ENCODE assay signal across 27 mouse cellular contexts in the genomic region with DNA sequence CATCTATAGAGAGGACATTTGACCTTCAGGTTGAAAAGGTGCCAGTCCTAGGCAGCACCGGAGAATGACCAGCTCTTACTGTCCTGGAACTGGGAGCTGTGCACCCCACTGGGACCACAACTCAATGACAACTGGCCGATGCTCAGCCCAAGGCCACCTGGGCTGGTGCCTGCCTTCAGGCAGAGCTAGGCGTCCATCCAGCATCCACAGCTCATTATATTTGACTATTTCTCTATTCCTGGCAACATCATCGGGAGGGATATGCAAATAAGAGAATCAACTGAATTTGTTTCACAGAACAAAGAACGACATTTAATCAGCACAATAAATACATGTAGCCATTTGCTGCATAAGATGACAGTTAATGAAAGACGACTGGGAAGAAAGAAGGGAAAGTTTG.
DNase-seq lines count a peak whose midpoint lies in the region; ATAC-seq lines count a peak whose summit lies in the region.
"Had no signal": no experiment of that assay in that cellular context is flagged by ENCODE, and none has a peak within 500 bp of the region (broad histone marks: within the 10 kb centered on the region; RNA-seq: fewer than 3 reads in every experiment).

No protein-coding gene starts in this region.

- no peak overlapping the region for H3K4me2 ChIP-seq in forebrain, embryonic 13.5 days
- no peak overlapping the region for H3K4me2 ChIP-seq in forebrain, embryonic 11.5 days (ENCODE audit: low read depth, low read length, severe bottlenecking)
- H3K4me2 ChIP-seq: heart, embryonic 11.5 days; hindbrain, embryonic 15.5 days; kidney, embryonic 15.5 days; liver, embryonic 12.5 days; midbrain, embryonic 13.5 days; neural tube, embryonic 15.5 days had no signal

- no peaks in the 10 kb centered on the region for H3K27me3 ChIP-seq in forebrain, embryonic 13.5 days
- H3K27me3 ChIP-seq in forebrain, embryonic 11.5 days (ENCODE audit: control insufficient read depth, insufficient read depth, low read length): no peaks in the 10 kb centered on the region
- H3K27me3 ChIP-seq: hindbrain, embryonic 15.5 days; kidney, embryonic 15.5 days; liver, embryonic 12.5 days; midbrain, embryonic 13.5 days; Patski had no signal

- DNase-seq in forebrain, embryonic 11.5 days (ENCODE audit: low spot score): no peak
- peak; percentile 47 to 59 for DNase-seq in layer of hippocampus, postnatal 10 days (ENCODE audit: low spot score in 2 of 2)
- DNase-seq in layer of hippocampus, adult 11-12 months (ENCODE audit: low spot score): no peak
- peak; percentile 33 to 43 for DNase-seq in right cerebral cortex, postnatal 10 days (ENCODE audit: low spot score in 2 of 2)
- no peak for DNase-seq in right cerebral cortex, postnatal 14 days
- no peak for DNase-seq in heart, postnatal 10 days
- DNase-seq: adrenal gland, postnatal 10 days; cerebellum, adult 18-20 months; cerebellum, postnatal 14 days; gastrocnemius, postnatal 36 days; heart, adult 18-20 months; kidney, adult 18-20 months; kidney, postnatal 25 days; liver, postnatal 0 days; lung, postnatal 36 days; thymus, postnatal 4 days had no signal

- H3K36me3 ChIP-seq in forebrain, embryonic 13.5 days (ENCODE audit: poor library complexity, severe bottlenecking): no peaks in the 10 kb centered on the region
- H3K36me3 ChIP-seq in forebrain, embryonic 11.5 days (ENCODE audit: control insufficient read depth, insufficient read depth, low read length): no peaks in the 10 kb centered on the region
- H3K36me3 ChIP-seq: G1E; hindbrain, embryonic 15.5 days; kidney, embryonic 15.5 days; liver, embryonic 12.5 days; midbrain, embryonic 13.5 days; neural tube, embryonic 15.5 days had no signal

- 62% methylated on average over 6 of the region's 6 CpGs for WGBS in forebrain, embryonic 13.5 days
- 85% methylated on average over 6 of the region's 6 CpGs for WGBS in forebrain, embryonic 11.5 days

- H3K9me3 ChIP-seq in forebrain, embryonic 13.5 days (replicated peaks): no peaks in the 10 kb centered on the region
- no peaks in the 10 kb centered on the region for H3K9me3 ChIP-seq in forebrain, embryonic 11.5 days (ENCODE audit: control insufficient read depth, low read length)
- H3K9me3 ChIP-seq: hindbrain, embryonic 15.5 days; kidney, embryonic 15.5 days; liver, embryonic 12.5 days; midbrain, embryonic 13.5 days; neural tube, embryonic 15.5 days had no signal

- peaks cover 5% of the 10 kb centered on the region; the same call in 1 of the 2 replicates for H3K4me1 ChIP-seq in forebrain, embryonic 13.5 days
- H3K4me1 ChIP-seq in forebrain, embryonic 11.5 days (replicated peaks; ENCODE audit: control insufficient read depth, insufficient read depth, low read length): no peaks in the 10 kb centered on the region
- H3K4me1 ChIP-seq: liver, embryonic 12.5 days had no signal

- intact Hi-C loops in heart, postnatal 10 days (cut with DNase I): no loop called here

- peak; percentile 74; the same call in 1 of the 2 replicates for ATAC-seq in forebrain, embryonic 13.5 days
- no peak for ATAC-seq in forebrain, embryonic 11.5 days (replicated peaks; ENCODE audit: low FRiP score)
- ATAC-seq: liver, embryonic 12.5 days; liver, postnatal 0 days; midbrain, embryonic 13.5 days; Patski had no signal

- H3K9ac ChIP-seq in forebrain, embryonic 13.5 days: no peak overlapping the region
- no peak overlapping the region for H3K9ac ChIP-seq in forebrain, embryonic 11.5 days (ENCODE audit: low read length)
- H3K9ac ChIP-seq: hindbrain, embryonic 15.5 days; kidney, embryonic 15.5 days; liver, embryonic 12.5 days; liver, postnatal 0 days; midbrain, embryonic 13.5 days; neural tube, embryonic 15.5 days had no signal

- no peak overlapping the region for H3K27ac ChIP-seq in forebrain, embryonic 13.5 days
- no peak overlapping the region for H3K27ac ChIP-seq in forebrain, embryonic 11.5 days (ENCODE audit: low read depth, low read length)
- H3K27ac ChIP-seq: hindbrain, embryonic 15.5 days; kidney, embryonic 15.5 days; left cerebral cortex, adult 2 months; liver, embryonic 12.5 days; midbrain, embryonic 13.5 days; neural tube, embryonic 15.5 days had no signal

- no peak overlapping the region for H3K4me3 ChIP-seq in forebrain, embryonic 13.5 days
- H3K4me3 ChIP-seq in forebrain, embryonic 11.5 days (ENCODE audit: low read depth, low read length): no peak overlapping the region
- H3K4me3 ChIP-seq: erythroblast, embryonic 14.5 days; hindbrain, embryonic 15.5 days; kidney, embryonic 15.5 days; left cerebral cortex, adult 2 months; liver, embryonic 12.5 days; midbrain, embryonic 13.5 days; neural tube, embryonic 15.5 days had no signal

Comparison
In these comparisons a context has a peak if more than half of its experiments do, and no peak if none do; other contexts are left out.
1. DNase-seq: peak in layer of hippocampus, postnatal 10 days (2 of 2) and right cerebral cortex, postnatal 10 days (2 of 2); none in forebrain, embryonic 11.5 days (single experiment), layer of hippocampus, adult 11-12 months (single experiment), right cerebral cortex, postnatal 14 days (single experiment) and heart, postnatal 10 days (0 of 2).